Mouse (Mus musculus) brain, embryonic 14.5 days (tissue): ENCODE results near the gene Alk.

ENCODE experiments used
- CTCF ChIP-seq: fragments of 200-500 bp; IDR thresholded peaks from 2 replicates; pipeline ENCODE4 v1.5.1; 2012; ENCODE audit warnings: inconsistent platforms, mild to moderate bottlenecking, moderate library complexity, borderline replicate concordance; ENCODE audit not compliant: insufficient read depth, insufficient read length; ENCODE audit errors: extremely low read depth
- POLR2A ChIP-seq: fragments of 200-500 bp; IDR thresholded peaks from 2 replicates; pipeline ENCODE4 v1.6.1; 2012; ENCODE audit warnings: mild to moderate bottlenecking, inconsistent platforms, borderline replicate concordance; ENCODE audit not compliant: poor library complexity, insufficient read depth, insufficient read length, severe bottlenecking; ENCODE audit errors: extremely low read depth

DNA sequence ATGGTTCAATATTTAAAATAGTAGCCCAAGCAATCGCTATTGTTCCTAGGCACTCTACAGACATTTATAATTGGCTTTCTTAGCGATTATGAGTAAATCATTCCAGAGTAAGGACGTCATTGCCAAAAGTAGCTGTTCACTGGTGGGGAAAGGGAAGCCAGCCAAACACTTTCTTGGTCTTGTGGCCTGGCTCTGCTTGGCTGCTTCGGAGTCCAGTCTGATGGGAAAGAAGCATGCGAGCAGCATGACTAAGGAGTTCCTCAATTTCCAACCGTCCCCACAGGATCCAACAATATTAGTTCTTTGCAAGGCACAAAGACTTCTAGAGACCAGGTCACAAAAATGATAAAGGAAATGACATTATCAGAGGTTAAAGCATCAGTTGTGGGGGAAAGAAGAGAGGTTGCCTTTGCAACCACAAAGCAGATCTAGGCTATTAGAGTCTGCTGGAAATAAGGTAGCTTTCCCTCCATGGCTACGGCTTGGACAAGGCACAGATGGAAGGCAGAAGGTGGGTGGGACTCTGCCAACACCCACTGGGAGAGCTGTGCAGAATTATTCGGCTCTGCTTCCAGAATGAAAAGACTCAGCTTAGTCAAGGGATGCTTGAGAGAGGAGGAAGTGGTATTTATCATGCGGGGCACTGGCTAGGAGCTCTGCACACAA lies 561.3 kb downstream of the Alk start:
- TF ChIP-seq POLR2A, result no peak
- no peak for TF ChIP-seq CTCF
